Mouse (Mus musculus) heart, embryonic 13.5 days (tissue): Measurements from ENCODE around the gene B3gnt7. TPM values are rescaled to one million over a fixed set of nuclear protein-coding genes. Genes with fewer than 3 reads are reported as not detected.

Source experiments
- ATAC-seq: fragments of 200-750 bp; cut with Nextera tagmentation; 2 replicates; pipeline ENCODE4 v1.8.0; 2017; ENCODE audit warnings: moderate TSS enrichment; ENCODE audit not compliant: insufficient number of reproducible peaks, low FRiP score, low TSS enrichment; ENCODE audit errors: extremely low read depth
- H3K27ac ChIP-seq: fragments of 300-500 bp; sonication (generic); replicated peaks from 2 replicates; pipeline ENCODE4 v1.5.1; 2015; ENCODE audit warnings: moderate library complexity, mild to moderate bottlenecking, inconsistent platforms
- H3K27me3 ChIP-seq: fragments of 300-500 bp; sonication (generic); replicated peaks from 2 replicates; pipeline ENCODE4 v1.6.1; 2015; ENCODE audit warnings: mild to moderate bottlenecking, inconsistent platforms
- H3K36me3 ChIP-seq: fragments of 300-500 bp; sonication (generic); 2 replicates; pipeline ENCODE4 v1.6.1; 2015; ENCODE audit warnings: mild to moderate bottlenecking, inconsistent platforms
- H3K4me1 ChIP-seq: fragments of 300-500 bp; sonication (generic); 2 replicates; pipeline ENCODE4 v1.6.1; 2015; ENCODE audit warnings: inconsistent platforms
- H3K4me2 ChIP-seq: fragments of 300-500 bp; sonication (generic); 2 replicates; pipeline ENCODE4 v1.6.1; 2015; ENCODE audit warnings: inconsistent platforms, mild to moderate bottlenecking, moderate library complexity
- H3K4me3 ChIP-seq: fragments of 300-500 bp; sonication (generic); 2 replicates; pipeline ENCODE4 v1.5.1; 2015; ENCODE audit warnings: moderate library complexity, mild to moderate bottlenecking, inconsistent platforms
- H3K9ac ChIP-seq: fragments of 300-500 bp; sonication (generic); 2 replicates; pipeline ENCODE4 v1.6.1; 2015; ENCODE audit warnings: inconsistent platforms, mild to moderate bottlenecking, moderate library complexity
- H3K9me3 ChIP-seq: fragments of 300-500 bp; sonication (generic); 2 replicates; pipeline ENCODE4 v1.6.1; 2016; ENCODE audit warnings: inconsistent platforms
- WGBS: fragments of 180-500 bp; shearing (Covaris S2); methylation state at CpG from one replicate; pipeline ENCODE4 v1.1.7; 2015; ENCODE audit warnings: mixed read lengths; 5-methylcytosine and 5-hydroxymethylcytosine counted together
- microRNA-seq: library from miRNA; unstranded; fragments of <30 nt; microRNA quantifications from one replicate; pipeline ENCODE4, GENCODE M21; 2016
- polyA plus RNA-seq: library from polyadenylated mRNA; unstranded; fragments of >200 nt; fragmentation: Nextera tagmentation; extraction: Ambion mirVana; gene quantifications from 2 replicates; pipeline ENCODE4 v1.2.1, GENCODE M21; 2015

The B3gnt7 gene
- polyA plus RNA-seq, 1 experiment from 2014 or later: 4.5 TPM

DNA sequence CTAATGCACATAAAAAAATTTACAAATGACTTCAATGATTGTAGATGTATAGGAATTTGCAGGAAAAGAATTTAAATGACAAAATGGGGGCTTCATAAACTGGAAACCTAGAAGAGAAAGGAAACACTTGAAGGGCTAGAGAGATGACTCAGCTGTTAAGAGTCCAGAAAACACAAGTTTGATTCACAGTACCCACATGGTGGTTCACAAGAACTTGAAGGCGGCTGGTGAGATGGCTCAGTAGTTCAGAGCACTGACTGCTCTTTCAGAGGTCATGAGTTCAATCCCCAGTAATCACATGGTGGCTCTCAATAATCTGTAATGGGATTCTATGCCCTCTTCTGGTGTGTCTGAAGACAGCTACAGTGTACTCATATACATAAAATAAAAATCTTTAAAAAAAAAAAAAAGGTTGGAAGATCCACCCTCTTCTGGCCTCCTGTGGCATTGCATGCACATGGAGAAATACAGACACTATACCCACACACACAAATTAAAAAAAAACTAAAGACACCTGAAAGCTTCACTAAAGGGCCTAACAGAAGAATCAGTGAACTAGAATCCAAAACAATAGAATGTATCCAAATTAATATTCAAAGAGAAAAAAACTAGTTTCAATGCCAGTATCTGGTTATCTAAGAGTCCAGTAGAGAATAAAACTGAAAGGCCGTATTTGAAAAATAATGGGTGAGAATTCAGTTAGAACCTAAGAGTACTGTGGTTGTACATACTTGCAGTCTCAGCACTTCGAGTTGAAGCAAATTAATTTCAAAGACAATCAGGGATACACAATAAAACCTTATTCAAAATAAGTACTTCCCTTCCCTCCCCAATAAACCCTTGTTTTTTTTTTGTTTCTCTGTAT lies 44.5 kb downstream of the B3gnt7 start:
- 83% methylated on average over 3 of the region's 3 CpGs for WGBS
- Histone ChIP-seq H3K4me2 (no peak overlapping the region), H3K36me3 (peaks cover 61% of the 10 kb centered on the region), H3K4me1 (no peaks in the 10 kb centered on the region), H3K27me3 (no peaks in the 10 kb centered on the region), H3K9me3 (no peaks in the 10 kb centered on the region), H3K4me3 (no peak overlapping the region), H3K27ac (no peak overlapping the region), H3K9ac (no peak overlapping the region)
- ATAC-seq: no peak

DNA sequence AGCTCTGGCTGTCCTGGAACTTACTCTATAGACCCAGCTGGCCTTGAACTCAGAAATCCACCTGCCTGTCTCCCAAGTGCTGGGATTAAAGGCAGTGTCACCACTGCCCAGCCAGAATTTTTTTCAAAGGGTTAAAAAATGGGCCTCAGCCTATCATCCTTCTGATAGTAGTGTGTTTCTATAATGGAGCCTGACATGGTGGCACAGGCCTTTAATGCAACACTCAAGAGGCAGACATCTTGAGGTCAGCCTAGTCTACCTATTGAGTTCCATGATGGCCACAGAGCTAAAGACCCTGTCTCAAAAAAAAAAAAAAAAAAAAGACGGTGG lies 45.0 kb downstream of the B3gnt7 start:
- 50% methylated on average over 1 of the region's 1 CpGs for WGBS

GRCm38 (mm10) chr1:86348083-86348482 lies 45.5 kb downstream of the B3gnt7 start:
- H3K4me1 ChIP-seq: no peaks in the 10 kb centered on the region
- no peak overlapping the region for H3K9ac ChIP-seq
- ATAC-seq: no peak
- no peak overlapping the region for H3K27ac ChIP-seq
- H3K4me2 ChIP-seq: no peak overlapping the region
- no peaks in the 10 kb centered on the region for H3K27me3 ChIP-seq
- H3K4me3 ChIP-seq: no peak overlapping the region
- 53% methylated on average over 1 of the region's 1 CpGs for WGBS
- H3K9me3 ChIP-seq: no peaks in the 10 kb centered on the region
- H3K36me3 ChIP-seq: peaks cover 70% of the 10 kb centered on the region

More for the DNA sequence above, 45.0 kb downstream of the B3gnt7 start:
- Histone ChIP-seq H3K4me3 (no peak overlapping the region), H3K4me1 (no peaks in the 10 kb centered on the region), H3K4me2 (no peak overlapping the region), H3K27me3 (no peaks in the 10 kb centered on the region), H3K27ac (no peak overlapping the region), H3K9ac (no peak overlapping the region), H3K9me3 (no peaks in the 10 kb centered on the region), H3K36me3 (peaks cover 67% of the 10 kb centered on the region)
- no peak for ATAC-seq

DNA sequence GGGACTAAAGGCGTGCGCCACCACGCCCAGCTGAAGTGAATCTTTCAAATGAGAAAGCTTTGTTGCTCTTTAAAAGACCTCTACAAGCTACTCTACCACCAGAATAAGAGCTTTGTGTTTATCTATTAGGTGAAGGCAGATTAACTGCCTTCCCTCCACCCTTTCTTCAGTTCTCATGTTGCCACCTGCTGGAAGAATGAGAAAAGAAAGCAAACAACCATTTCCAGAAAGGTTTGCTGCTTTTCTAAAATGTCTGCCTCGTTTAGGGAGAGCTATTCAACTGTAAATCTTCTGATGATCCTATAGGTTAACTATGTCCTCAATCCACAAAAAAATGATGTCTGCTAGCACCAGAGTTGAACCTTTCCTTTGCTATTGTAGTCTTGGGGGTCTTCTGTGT lies 46.2 kb downstream of the B3gnt7 start:
- no peak for ATAC-seq

DNA sequence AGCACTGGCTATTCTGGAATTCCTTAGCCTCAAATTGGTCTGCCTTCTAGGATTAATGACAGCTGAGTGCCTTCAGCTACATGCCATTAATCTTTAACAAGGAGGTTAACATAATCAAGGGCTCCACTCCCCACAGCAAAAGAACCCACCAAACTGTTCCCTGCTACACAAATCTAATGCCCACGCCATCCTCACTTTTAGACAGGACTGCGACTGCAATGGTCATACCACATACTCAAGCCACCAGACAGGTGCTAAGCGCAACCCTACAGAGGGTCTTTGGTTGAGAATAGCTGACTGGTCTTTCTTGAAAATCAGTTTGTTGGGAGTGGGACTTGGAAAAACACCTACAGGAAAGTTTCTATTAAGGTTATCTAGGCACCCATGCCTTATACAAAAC lies 46.6 kb downstream of the B3gnt7 start:
- no peak overlapping the region for H3K27ac ChIP-seq
- H3K9me3 ChIP-seq: no peaks in the 10 kb centered on the region
- WGBS: 93% methylated on average over 3 of the region's 3 CpGs
- H3K4me3 ChIP-seq: no peak overlapping the region
- H3K9ac ChIP-seq: no peak overlapping the region
- H3K36me3 ChIP-seq: peaks cover 81% of the 10 kb centered on the region
- H3K27me3 ChIP-seq: no peaks in the 10 kb centered on the region
- ATAC-seq: no peak
- H3K4me1 ChIP-seq: no peaks in the 10 kb centered on the region
- H3K4me2 ChIP-seq: no peak overlapping the region

More for the DNA sequence above, 46.2 kb downstream of the B3gnt7 start:
- H3K27me3 ChIP-seq: no peaks in the 10 kb centered on the region
- WGBS: 72% methylated on average over 4 of the region's 4 CpGs
- no peaks in the 10 kb centered on the region for H3K9me3 ChIP-seq
- no peak overlapping the region for H3K9ac ChIP-seq
- H3K4me3 ChIP-seq: no peak overlapping the region
- no peak overlapping the region for H3K4me2 ChIP-seq
- peaks cover 77% of the 10 kb centered on the region for H3K36me3 ChIP-seq
- no peaks in the 10 kb centered on the region for H3K4me1 ChIP-seq
- H3K27ac ChIP-seq: no peak overlapping the region

- Histone ChIP-seq H3K27ac (no peak overlapping the region), H3K4me2 (no peak overlapping the region), H3K4me1 (no peaks in the 10 kb centered on the region), H3K27me3 (no peaks in the 10 kb centered on the region), H3K36me3 (peaks cover 86% of the 10 kb centered on the region), H3K9ac (no peak overlapping the region), H3K4me3 (no peak overlapping the region), H3K9me3 (no peaks in the 10 kb centered on the region)
- no peak for ATAC-seq
- WGBS: 88% methylated on average over 1 of the region's 1 CpGs
These were observed 47.1 kb downstream of the B3gnt7 start for GRCm38 (mm10) chr1:86349696-86350095.

GRCm38 (mm10) chr1:86350576-86350975 lies 47.9 kb downstream of the B3gnt7 start:
- 79% methylated on average over 8 of the region's 8 CpGs for WGBS
- ATAC-seq: no peak
- H3K9me3 ChIP-seq: no peaks in the 10 kb centered on the region
- no peak overlapping the region for H3K9ac ChIP-seq
- H3K36me3 ChIP-seq: peaks cover 95% of the 10 kb centered on the region
- no peak overlapping the region for H3K27ac ChIP-seq
- H3K4me3 ChIP-seq: no peak overlapping the region
- H3K4me1 ChIP-seq: no peaks in the 10 kb centered on the region
- H3K27me3 ChIP-seq: no peaks in the 10 kb centered on the region
- no peak overlapping the region for H3K4me2 ChIP-seq

GRCm38 (mm10) chr1:86354186-86354585 lies 51.6 kb downstream of the B3gnt7 start:
- Histone ChIP-seq H3K27me3 (no peaks in the 10 kb centered on the region), H3K4me1 (peaks cover 13% of the 10 kb centered on the region), H3K9ac (no peak overlapping the region), H3K36me3 (peaks cover 84% of the 10 kb centered on the region), H3K4me3 (no peak overlapping the region), H3K9me3 (no peaks in the 10 kb centered on the region), H3K4me2 (no peak overlapping the region), H3K27ac (no peak overlapping the region)
- no peak for ATAC-seq
- 89% methylated on average over 2 of the region's 2 CpGs for WGBS

Small RNA genes lying within 50 kb of the gene (microRNA-seq; reads per million reads assigned to microRNA genes)
- gene mmu-mir-3535: 17.7 reads per million, percentile 34 among the genes with 10 or more reads in this experiment

Other genes with a start within 250 kb of the B3gnt7 start
- 126 and 140 TPM in 2 replicates for gene Psmd1, start 238.4 kb upstream of the B3gnt7 start, polyA plus RNA-seq
- gene Htr2b, start 190.9 kb upstream of the B3gnt7 start, polyA plus RNA-seq: 0.20 and 0.39 TPM in 2 replicates
- 0.28 TPM in 1 of 2 replicates, not detected in the other for gene Gm21972, start 169.2 kb upstream of the B3gnt7 start, polyA plus RNA-seq
- gene Armc9, start 148.1 kb upstream of the B3gnt7 start, polyA plus RNA-seq: 12.9 and 13.7 TPM in 2 replicates
- gene Ncl, start 56.6 kb downstream of the B3gnt7 start, polyA plus RNA-seq: 247 TPM in 2 replicates
- gene Nmur1, start 123.4 kb downstream of the B3gnt7 start, polyA plus RNA-seq: not detected in 2 replicates
- not detected in 2 replicates for gene Tex44, start 123.5 kb downstream of the B3gnt7 start, polyA plus RNA-seq
- gene Ptma, start 223.9 kb downstream of the B3gnt7 start, polyA plus RNA-seq: 929 and 934 TPM in 2 replicates